Mouse (Mus musculus): ENCODE results near the gene Arpc1a.
"Not testable (repeated sequence)": the region's sequence is repeated elsewhere in the genome, so short reads cannot be mapped to it uniquely, and the experiment has no call there.

Gene Arpc1a

DNA sequence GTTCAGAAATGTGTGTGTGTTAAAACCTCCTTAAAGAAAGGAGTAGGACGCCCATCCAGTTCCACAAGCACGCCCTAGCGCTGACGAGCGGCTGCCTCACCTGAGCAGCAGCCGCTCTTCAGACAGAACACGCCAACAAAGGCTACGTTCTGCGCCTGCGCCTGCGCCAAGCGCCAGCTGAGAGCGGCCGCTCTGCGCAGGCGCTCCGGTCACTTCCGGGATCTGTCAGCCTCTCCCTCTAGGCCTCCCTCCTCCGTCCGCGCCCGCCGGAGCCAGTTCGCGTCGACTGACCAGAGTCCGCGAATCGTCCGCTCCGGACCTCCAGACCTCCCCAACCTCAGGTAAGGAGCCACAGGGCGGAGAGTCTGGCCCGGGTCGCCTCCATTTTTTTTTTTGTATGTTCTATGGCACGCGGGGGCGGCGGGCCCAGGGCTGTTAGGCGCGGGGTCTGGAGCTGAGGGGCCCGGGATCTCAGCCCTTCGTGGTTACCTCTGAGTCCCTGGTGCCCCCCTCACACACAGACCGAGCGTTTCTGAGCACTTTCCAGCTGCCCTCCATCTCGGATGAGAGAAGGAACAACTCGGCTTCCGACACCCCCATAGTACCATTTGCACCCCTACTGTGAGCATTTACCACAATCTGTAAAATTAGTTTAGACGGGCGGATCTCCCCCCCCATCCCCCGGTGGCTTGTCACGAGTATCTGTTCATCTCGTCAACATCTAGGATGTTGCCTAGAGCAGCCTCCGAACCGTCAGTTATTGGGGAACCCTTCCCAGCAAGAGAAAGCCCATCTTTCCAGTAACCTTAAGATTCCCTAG, at the start of gene Arpc1a, which contains the start of gene Kpna7:
Gene Arpc1a (plus strand): TSS at position 199 of the 820 bp plus-strand sequence.
Gene Kpna7 (minus strand): TSS at position 399 of the 820 bp plus-strand sequence.
- peak; percentile 62 to 88 for DNase-seq (ENCODE audit: low spot score in 2 of 2)

DNA sequence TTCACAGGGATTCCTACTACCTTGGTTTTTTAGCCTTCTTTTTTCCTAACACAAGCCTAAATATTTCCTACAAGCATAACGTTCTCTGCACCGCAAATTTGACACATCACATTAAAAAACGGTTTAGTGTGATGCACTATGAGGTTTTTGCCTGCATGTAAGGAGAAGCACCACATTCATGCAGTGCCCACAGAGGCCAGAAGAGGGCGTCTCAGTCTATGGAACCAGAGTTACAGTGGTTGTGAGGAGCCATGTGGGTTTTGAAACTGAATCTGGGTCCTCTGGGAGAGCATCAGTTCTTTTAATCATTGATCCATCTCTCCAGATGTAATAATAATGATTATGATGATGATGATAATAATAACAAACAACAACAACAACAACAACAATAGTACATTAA, 42.0 kb upstream of the Arpc1a start:
- no peak for DNase-seq (ENCODE audit: low spot score in 2 of 2)

DNA sequence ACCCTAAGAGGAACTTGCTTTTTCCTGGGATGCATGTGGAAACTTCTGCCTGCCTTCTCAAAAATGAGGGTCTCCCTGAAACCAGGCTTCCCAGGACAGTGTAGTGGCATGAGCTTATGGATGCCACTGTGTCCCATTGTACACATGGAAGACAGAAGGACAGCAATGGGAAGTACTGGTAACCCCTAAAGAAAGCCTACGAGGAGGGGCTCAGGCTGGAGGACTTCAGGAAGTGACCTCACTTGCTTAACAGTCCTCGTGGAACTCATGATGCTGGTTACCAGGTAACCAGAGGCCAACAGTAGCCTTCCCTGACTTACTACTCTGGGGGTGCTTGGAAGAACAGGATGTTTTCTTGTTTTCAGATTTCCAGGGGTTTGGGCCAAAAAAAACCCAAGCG, 40.9 kb upstream of the Arpc1a start, which contains the start of gene 1700018F24Rik:
Gene 1700018F24Rik (plus strand): TSS at position 301 of the 400 bp plus-strand sequence.
- DNase-seq (ENCODE audit: low spot score in 2 of 2), result not testable (repeated sequence)

DNA sequence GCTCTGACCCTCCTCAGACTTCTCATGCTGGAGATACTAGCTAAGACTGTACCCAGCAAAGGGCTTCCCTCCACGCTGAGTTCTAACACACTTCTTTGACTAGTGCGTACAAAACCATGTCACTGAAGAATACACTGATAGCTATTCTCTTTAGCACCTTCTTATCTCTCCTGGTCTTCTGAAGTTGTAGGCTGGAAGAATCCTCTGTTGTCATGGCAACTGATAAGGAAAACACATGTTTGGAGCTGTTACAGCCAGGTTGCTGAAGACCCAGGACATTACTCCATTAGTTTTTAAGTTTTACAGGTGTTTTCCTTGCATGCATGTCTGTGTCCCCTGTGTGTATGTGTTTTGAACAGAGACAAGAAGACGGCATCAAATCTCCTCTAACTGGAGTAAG, 29.4 kb upstream of the Arpc1a start:
- DNase-seq (ENCODE audit: low spot score in 2 of 2), result not testable (repeated sequence)

DNA sequence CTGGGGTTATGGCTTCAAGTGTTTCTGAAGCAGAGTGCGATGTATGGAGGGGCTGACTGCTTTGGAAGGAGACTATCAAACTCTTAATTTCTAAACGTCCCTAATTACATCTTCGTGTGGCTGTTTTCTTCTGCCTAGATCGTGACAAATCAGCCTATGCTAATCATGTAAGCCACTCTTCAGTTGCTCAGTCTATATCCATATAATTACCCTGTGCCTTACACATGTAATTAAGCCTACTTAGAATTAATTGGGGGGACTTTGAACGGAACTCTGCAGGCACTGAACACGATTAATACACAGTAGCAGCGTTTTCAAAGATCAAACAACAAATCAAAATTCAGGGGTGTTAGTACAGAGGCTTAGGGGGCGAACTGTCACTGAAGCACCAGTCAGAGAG, 25.7 kb upstream of the Arpc1a start:
- DNase-seq (ENCODE audit: low spot score in 2 of 2), result no peak

DNA sequence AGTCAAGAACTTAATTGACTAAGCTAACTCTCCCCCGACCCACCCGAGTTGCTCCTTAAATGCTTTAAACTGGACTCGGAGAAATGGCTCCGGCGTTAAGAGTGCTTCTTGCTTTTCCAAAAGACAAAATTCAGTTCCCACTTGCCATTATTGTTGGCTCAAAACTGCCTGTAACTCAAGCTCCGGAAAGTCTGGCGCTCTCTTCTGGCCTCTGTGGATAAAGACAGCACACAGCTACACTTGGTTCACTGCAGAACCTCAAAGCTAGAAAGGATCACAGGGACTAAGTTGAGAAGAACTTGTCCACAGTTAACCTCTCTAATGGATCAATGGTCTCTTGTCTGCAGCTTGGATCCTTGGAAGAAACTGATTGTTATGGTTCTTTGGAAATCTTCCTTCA, 24.9 kb upstream of the Arpc1a start:
- DNase-seq (ENCODE audit: low spot score in 2 of 2), result no peak

DNA sequence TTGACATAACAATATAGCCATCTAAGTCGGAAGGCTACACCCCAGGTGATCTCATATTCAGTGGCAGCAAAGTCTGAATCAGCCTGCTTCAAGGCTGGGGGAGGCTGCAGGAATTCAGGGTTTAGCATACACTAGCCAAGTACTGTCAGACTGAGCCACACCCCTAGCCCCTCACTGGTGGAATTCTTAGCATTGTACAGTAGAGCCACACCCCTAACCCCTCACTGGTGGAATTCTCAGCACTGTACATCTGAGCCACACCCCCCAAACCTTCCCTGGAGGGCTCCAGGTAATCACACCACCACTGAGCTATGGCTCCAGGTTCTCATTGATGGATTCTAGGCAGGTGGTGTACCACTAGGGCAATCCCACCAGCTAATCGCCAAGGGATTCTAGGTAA, 24.1 kb upstream of the Arpc1a start:
- DNase-seq (ENCODE audit: low spot score in 2 of 2), result no peak

DNA sequence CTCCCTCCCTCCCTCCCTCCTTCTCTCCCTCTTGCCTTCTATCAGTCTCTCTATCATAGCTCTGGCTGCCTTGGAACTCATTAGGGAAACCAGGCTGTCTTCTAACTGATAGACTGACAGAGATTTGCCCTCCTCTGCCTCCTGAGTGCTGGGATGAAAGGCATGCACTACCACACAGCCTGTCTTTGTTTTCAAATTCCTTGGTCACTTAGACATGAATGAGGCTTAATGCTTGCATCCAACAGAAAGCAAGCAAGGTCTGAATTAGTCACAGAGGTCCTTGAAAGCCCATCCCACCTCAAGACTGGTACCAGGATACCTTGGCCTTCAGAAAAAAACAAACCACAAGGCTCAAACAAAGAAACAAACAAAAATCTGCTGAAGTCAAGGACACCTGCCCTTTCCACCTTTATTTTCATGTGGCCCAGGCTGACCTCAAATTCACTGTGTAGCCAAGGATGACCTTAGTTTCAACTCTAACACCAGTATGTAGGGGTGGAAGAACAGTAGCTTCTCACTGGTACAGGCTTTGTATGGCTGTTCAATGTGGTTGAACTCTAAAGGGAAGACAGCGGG, 18.8 kb upstream of the Arpc1a start:
- no peak for DNase-seq (ENCODE audit: low spot score in 2 of 2)

DNA sequence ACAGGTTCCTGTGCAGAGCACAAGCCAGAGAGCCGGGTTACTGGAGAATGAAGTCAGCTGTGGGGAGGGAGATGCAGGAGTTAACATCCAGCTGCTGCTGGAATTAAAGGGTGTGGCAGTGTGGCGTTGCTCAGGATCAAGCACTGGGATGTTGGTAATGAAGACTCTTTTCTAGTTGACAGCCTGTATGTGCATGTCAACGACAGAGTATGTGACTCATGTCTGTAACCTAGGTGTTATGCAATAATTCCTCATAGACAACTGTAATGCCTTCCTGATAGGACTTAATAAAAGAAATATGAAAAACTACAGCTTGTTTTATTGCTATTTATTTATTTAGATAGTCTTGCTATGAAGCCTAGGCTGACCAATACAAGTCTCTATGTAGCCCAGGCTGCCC, 14.8 kb upstream of the Arpc1a start:
- no peak for DNase-seq (ENCODE audit: low spot score in 2 of 2)

DNA sequence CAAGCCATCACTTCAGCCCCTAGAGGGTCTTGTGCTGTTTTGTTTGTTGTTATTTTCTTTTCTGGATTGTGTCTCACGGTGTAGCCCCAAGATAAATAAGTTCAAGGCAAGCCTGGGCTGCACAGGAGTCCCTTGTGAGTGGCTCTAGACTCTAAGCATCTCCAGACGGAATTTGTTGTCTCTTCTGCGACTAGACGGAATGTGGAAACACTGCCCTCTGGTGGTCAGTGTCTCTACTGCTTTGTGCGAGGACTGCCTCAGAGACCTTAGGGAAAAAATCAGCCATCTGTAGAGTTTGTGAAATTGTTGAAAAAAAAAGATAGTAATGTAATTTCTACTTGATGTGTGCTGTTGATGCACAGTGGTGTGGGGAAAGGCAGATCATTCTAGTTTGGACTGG, 13.9 kb upstream of the Arpc1a start:
- DNase-seq (ENCODE audit: low spot score in 2 of 2), result peak in 1 of 2 experiments; percentile 70

DNA sequence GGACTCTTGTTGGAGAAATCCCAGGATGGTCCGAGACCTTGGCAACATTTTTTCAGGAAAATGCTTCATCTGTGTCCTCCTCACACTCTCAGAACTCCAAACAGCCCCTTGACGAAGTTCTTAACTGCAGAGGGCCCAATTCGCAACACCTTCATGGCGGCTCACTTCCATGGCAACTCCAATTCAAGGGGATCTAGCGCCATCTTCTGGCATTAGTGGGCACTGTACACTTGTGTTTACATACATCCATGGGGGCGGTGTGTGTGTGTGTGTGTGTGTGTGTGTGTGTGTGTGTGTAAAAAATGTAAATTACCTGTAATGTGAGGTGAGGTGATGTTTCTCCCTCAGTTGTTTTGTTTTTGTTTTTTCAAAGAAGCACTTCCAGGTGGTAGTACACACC, 12.3 kb upstream of the Arpc1a start:
- DNase-seq (ENCODE audit: low spot score in 2 of 2), result no peak

DNA sequence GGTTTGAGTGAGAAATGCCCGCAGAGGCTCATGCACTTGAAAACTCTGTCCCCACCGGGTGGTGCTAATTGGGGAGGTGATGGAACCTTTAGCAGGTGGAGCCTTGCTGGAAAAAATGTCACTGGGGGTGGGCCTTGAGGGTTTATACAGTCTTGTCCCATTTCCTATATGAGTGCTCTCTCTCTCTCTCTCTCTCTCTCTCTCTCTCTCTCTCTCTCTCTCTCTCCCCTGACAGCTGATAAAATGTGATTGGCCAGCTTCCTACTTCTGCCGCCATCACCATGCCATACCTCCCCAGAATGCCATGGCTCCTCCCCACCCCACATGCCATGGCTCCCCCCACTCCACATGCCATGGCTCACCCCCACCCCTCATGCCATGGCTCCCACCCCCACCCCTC, 8.5 kb upstream of the Arpc1a start:
- DNase-seq (ENCODE audit: low spot score in 2 of 2), result no peak

DNA sequence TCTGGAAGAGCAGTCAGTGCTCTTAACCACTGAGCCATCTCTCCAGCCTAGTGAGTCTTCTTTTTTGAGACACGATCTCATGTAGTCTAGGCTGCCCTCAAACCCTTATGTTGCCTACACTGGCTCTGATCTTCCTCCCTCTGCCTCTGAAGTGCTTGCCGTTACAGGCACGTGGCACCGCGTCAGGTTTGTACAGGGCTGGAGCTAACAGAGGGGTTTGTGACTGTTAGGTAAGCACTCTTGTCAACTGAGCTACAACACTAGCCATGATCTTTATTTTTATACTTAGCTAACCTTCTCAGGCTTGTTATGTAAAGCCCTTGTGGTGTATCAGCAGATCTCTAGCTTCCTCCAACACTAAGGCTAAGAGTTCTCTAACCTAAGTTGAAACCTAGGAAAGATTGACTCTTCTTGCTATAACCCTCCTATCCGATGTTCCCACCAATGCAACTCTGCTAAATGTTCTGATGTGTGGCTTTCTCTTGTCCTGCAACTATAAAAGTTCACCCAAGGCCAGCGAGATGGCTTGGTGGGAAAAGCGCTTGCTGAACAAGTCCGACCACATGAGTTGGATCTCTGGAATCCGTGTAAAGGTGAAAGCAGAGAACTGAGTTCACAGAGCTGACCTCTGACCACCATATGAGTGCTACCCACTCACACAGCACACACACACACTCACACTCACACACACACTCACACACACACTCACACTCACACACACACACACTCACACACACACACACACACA, 1.6 kb upstream of the Arpc1a start:
- no peak for DNase-seq (ENCODE audit: low spot score in 2 of 2)

DNA sequence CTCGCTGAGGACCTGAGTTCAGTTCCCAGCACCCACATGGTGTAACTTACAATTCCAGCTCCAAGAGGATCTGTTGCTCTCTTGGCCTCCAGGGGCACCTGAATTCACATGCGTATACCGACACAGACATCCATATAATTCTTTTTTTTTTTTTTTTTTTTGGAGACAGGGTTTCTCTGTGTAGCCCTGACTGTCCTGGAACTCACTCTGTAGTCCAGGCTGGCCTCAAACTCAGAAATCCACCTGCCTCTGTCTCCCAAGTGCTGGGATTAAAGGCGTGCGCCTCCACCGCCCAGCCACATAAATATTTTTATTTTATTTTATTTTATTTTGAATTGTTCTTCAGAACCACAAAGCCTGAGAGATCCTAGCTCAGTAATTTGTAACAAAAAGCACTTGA, 429 bp upstream of the Arpc1a start:
- DNase-seq (ENCODE audit: low spot score in 2 of 2), result not testable (repeated sequence)

DNA sequence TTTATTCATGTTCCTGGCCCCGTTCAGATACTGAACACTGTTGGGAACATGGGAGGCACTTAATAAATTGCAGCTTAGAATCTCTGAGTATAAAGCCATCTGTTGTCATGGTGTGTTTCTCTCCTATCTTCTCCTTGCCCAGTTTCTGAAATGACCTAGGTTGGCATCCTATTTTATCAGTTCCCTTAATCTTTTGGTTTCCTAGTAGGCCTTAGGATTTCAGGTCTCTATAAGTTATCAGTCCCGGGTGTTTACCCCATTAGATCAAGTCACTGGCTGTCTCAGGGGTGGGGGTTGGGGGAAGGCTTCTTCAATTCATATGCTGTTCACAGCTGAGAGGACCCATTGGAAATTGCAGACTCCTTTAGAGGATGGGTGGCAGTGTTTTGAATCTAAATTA, 1.2 kb downstream of the Arpc1a start:
- no peak for DNase-seq (ENCODE audit: low spot score in 2 of 2)

DNA sequence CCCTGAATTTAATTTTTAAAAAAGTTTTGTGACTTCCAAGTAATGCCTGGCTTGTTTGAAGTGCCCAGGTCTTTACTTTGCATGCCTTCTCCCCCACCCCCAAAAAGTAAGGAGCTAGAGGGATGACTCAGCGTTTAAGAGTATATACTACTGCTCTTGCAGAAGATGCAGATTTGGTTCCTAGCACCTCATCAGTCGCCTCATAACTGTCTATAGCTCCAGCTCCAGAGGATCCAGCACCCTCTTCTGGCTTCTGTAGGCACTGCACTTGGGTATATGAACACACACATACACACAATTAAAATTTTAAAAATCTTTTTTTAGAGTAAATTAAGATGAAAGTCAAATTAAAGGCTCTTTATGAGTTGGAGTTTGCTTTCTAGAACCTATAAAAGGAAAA, 4.6 kb downstream of the Arpc1a start:
- no peak for DNase-seq (ENCODE audit: low spot score in 2 of 2)

DNA sequence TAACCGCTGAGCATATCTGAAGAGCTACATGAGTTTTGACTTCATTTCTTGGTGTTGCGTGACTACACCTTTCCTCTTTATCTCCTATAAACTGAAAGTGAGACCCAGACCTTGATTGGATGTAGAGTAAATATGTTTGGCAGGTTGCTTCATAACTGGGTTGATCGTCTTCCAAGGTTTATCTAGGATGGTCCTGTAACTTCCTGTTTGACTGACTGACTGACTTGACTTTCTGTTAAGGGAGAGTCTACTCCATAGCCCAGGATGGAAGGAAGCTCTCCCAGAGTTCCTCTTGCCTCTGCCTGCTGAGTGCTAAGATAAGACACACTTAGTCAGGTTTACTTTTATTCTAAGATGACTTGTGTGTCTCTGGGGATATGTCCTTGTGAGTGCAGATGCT, 6.2 kb downstream of the Arpc1a start:
- no peak for DNase-seq (ENCODE audit: low spot score in 2 of 2)

DNA sequence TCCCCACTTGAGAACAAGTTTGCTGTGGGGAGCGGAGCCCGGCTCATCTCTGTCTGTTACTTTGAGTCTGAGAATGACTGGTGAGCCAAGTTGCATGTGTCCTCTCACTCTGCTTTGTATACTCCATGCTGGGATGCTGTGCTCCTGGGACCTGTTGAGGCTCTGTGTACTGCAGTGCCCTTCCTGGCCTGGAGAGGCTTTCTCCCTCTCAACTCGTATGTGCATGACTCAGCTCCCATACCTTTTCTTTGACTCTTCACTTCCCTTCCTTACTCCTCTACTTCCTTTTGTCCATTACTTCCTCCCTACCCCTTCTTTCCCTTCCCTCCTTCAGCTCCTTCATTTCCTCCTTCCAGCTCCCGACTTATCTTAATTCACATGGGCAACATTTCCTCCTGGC, 12.6 kb downstream of the Arpc1a start:
- no peak for DNase-seq (ENCODE audit: low spot score in 2 of 2)

DNA sequence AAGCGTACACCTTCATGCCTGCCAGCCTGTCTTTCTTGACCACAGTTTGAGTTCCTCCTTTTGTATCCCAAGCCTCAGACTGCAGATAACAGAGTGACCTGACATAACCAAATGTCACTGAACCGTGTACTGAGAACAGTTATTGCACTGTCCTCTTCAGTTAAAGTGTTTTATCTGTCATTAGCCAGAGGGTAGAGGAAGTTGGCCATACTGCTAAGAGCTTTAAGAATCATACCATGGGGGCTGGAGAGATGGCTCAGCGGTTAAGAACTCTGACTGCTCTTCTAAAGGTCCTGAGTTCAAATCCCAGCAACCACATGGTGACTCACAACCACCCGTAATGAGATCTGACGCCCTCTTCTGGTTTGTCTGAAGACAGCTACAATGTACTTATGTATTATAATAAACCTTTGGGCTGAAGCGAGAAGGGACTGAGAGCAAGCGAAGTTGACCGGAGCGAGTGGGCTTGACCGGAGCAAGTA, 14.8 kb downstream of the Arpc1a start:
- no peak for DNase-seq (ENCODE audit: low spot score in 2 of 2)

DNA sequence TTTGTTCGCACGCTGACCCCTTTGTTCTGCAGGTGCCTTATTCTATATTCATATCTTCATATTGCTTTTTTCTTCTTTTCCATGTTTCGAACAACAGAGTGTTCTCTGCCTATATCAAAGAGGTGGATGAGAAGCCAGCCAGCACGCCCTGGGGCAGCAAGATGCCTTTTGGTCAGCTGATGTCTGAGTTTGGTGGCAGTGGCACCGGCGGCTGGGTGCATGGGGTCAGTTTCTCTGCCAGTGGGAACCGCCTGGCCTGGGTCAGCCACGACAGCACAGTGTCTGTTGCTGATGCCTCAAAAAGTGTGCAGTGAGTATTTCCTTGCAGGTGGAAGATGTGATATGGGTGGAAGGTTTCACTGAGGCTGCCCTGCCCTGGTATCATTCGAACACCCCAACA, 17.3 kb downstream of the Arpc1a start:
- no peak for DNase-seq (ENCODE audit: low spot score in 2 of 2)

DNA sequence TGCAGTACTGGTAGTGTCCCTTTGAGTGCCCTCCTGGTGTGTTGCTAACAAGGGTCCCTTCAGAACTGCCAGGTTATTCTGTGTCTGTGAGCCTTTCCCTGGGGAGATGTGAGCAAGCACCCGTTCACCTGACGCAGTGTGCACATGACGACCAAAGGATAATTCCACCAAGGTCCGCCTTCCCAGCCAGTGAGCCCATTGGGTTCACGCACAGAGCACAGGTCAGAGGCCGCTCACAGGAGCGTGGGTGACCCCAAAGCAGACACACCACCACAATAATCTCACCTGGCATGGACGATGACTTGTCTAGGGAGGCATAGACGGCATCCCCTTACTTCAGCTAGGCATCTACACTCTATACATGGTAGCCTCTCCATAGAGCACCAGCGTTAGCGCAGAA, 17.8 kb downstream of the Arpc1a start:
- DNase-seq (ENCODE audit: low spot score in 2 of 2), result not testable (repeated sequence)

DNA sequence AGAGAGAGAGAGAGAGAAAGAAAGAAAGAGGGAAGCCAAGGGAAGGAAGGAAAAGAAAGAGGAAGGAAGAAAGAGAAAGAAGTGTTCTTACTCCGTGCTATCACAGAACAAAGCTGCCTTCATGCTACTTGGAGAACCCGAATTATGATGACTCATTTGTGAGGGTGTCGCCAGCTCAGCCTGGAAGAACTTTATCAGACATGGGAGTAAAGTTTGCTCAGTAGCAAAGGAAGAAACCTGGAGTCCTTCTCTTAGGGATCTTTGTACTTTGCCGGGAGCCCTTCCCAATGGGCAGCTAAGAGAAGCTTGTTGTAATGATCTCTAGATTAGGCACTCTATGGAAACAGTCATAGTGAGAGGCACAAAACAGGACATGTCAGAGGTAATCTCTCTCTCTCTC, 19.1 kb downstream of the Arpc1a start:
- no peak for DNase-seq (ENCODE audit: low spot score in 2 of 2)

DNA sequence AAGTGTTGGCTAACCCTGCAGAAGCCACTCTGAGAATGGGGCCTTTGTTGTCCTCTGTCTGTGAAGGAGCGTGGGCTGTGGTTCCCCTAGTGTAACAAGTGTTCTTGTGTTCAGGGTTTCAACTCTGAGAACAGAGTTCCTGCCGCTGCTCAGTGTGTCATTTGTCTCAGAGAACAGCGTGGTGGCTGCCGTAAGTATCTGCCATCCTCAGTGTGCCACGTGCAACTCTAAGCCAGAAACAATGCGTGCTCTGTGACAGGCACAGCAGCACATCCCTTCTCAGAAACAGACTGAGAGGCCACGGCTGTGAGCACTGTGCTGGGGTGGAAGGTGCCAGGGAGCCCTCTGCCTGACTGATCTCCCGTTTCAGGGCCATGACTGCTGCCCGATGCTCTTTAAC, 20.7 kb downstream of the Arpc1a start:
- peak; percentile 50 to 57 for DNase-seq (ENCODE audit: low spot score in 2 of 2)
